Mouse (Mus musculus) forebrain, embryonic 16.5 days (tissue): ENCODE results near the gene Mybl2. TPM values are rescaled to one million over a fixed set of nuclear protein-coding genes. Genes with fewer than 3 reads are reported as not detected.

Source experiments
- ATAC-seq: fragments of 200-750 bp; cut with Nextera tagmentation; 2 replicates; pipeline ENCODE4 v1.8.0; 2017; ENCODE audit warnings: mild to moderate bottlenecking, moderate library complexity
- H3K27ac ChIP-seq: fragments of 300-500 bp; sonication (generic); 2 replicates; pipeline ENCODE4 v1.5.1; 2014; ENCODE audit warnings: low read length, control low read depth
- H3K27me3 ChIP-seq: fragments of 300-500 bp; sonication (generic); replicated peaks from 2 replicates; pipeline ENCODE4 v1.6.1; 2014; ENCODE audit warnings: low read length; ENCODE audit not compliant: control insufficient read depth, insufficient read depth
- H3K36me3 ChIP-seq: fragments of 300-500 bp; sonication (generic); 2 replicates; pipeline ENCODE4 v1.6.1; 2014; ENCODE audit not compliant: control insufficient read depth, insufficient read depth
- H3K4me1 ChIP-seq: fragments of 300-500 bp; sonication (generic); replicated peaks from 2 replicates; pipeline ENCODE4 v1.6.1; 2014; ENCODE audit warnings: low read length; ENCODE audit not compliant: control insufficient read depth, insufficient read depth
- H3K4me2 ChIP-seq: fragments of 300-500 bp; sonication (generic); 2 replicates; pipeline ENCODE4 v1.6.1; 2014; ENCODE audit warnings: mild to moderate bottlenecking, low read length, control low read depth
- H3K4me3 ChIP-seq: fragments of 300-500 bp; sonication (generic); replicated peaks from 2 replicates; pipeline ENCODE4 v1.5.1; 2014; ENCODE audit warnings: mild to moderate bottlenecking, low read length, control low read depth
- H3K9ac ChIP-seq: fragments of 300-500 bp; sonication (generic); replicated peaks from 2 replicates; pipeline ENCODE4 v1.6.1; 2014; ENCODE audit warnings: low read depth, low read length, control low read depth
- H3K9me3 ChIP-seq: fragments of 300-500 bp; sonication (generic); 2 replicates; pipeline ENCODE4 v1.6.1; 2016; ENCODE audit warnings: low read length; ENCODE audit not compliant: control insufficient read depth
- whole genome bisulfite sequencing: fragments of 180-500 bp; shearing (Covaris S2); extraction: QIAGEN DNeasy Blood & Tissue Kit; methylation state at CpG from one replicate; pipeline ENCODE4 v1.1.7; 2014; 5-methylcytosine and 5-hydroxymethylcytosine counted together
- microRNA-seq: library from miRNA; unstranded; fragments of <30 nt; microRNA quantifications from one replicate; pipeline ENCODE4, GENCODE M21; 2017
- polyA plus RNA-seq: library from polyadenylated mRNA; unstranded; fragments of >200 nt; fragmentation: Nextera tagmentation; extraction: Ambion mirVana; gene quantifications from 2 replicates; pipeline ENCODE4 v1.2.1, GENCODE M21; 2015

The Mybl2 gene
- polyA plus RNA-seq, 1 experiment from 2014 or later, result 9.9 TPM

DNA sequence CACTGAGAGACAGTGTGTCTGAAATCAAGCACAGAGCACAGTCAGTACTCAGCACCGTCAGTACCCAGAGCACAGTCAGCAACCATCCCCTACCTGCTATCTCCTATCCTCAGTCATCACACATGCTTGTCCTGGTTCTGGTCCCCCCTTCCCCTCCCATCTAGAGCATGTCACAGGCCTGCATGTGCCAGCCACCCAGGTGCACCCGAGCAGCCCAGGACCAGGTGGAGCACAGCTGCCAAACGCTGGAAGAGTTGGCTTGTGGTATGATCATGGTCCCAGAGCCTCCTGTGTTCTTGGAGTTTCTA lies 66.8 kb downstream of the Mybl2 start:
- Histone ChIP-seq H3K4me1 (peaks cover 4% of the 10 kb centered on the region; the same call in 1 of the 2 replicates), H3K9ac (no peak overlapping the region), H3K4me2 (no peak overlapping the region), H3K36me3 (no peaks in the 10 kb centered on the region), H3K4me3 (no peak overlapping the region), H3K27ac (no peak overlapping the region), H3K9me3 (no peaks in the 10 kb centered on the region), H3K27me3 (peaks cover 12% of the 10 kb centered on the region)
- ATAC-seq, result no peak
- WGBS, result 83% methylated on average over 3 of the region's 3 CpGs

DNA sequence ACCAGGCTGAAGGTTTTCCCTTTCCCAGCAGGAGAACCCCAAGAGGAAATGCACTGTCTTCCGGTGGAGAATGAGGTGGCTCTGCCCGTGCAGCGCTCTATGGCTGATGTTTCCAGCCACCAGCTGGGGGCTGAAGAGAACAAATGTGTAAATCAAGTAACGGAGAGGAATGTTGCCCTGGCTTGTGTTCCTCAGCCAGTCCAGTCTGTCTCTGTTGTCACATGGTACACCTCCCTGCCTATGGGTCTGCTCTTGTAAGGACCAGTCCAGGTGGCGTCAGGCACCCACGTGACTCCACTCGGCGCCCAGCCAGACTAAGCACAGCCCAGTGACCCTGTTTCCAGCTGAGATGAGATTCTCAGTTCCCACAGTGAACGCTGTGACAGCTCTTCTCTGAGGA lies 67.8 kb downstream of the Mybl2 start:
- H3K36me3 ChIP-seq, result no peaks in the 10 kb centered on the region
- peaks cover 12% of the 10 kb centered on the region for H3K27me3 ChIP-seq
- no peak overlapping the region for H3K4me3 ChIP-seq
- H3K4me2 ChIP-seq, result peak overlapping the region; percentile 25
- H3K4me1 ChIP-seq, result peaks cover 4% of the 10 kb centered on the region; the same call in 1 of the 2 replicates
- no peak overlapping the region for H3K9ac ChIP-seq
- peaks cover 1% of the 10 kb centered on the region; the same call in 1 of the 2 replicates for H3K9me3 ChIP-seq
- ATAC-seq, result peak; percentile 69
- 27% methylated on average over 9 of the region's 9 CpGs for WGBS
- H3K27ac ChIP-seq, result no peak overlapping the region

DNA sequence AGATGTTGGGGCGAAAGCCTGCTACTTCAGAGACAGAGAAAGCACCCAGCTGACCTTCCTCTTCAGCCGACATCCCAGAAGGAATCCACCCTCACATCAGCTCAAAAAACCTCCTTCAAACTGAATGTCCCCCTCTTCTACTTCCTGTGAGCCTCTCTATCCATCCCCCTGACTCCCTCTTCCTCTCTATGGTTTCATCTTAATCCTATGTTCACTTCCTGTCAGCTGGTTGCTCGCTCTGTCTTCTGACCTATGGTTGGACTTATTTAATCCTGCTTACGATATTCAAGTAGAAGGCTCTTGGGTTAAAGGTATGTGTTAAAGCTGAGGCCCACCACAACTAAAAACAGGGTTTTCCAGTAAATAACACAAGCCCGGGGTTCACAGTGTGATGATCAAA lies 69.0 kb downstream of the Mybl2 start:
- Histone ChIP-seq H3K27ac (no peak overlapping the region), H3K4me3 (no peak overlapping the region), H3K4me2 (no peak overlapping the region), H3K4me1 (peaks cover 4% of the 10 kb centered on the region; the same call in 1 of the 2 replicates), H3K36me3 (no peaks in the 10 kb centered on the region), H3K9ac (no peak overlapping the region), H3K27me3 (peaks cover 11% of the 10 kb centered on the region), H3K9me3 (peaks cover 3% of the 10 kb centered on the region; the same call in 1 of the 2 replicates)
- ATAC-seq, result no peak
- 89% methylated on average over 5 of the region's 5 CpGs for whole genome bisulfite sequencing

DNA sequence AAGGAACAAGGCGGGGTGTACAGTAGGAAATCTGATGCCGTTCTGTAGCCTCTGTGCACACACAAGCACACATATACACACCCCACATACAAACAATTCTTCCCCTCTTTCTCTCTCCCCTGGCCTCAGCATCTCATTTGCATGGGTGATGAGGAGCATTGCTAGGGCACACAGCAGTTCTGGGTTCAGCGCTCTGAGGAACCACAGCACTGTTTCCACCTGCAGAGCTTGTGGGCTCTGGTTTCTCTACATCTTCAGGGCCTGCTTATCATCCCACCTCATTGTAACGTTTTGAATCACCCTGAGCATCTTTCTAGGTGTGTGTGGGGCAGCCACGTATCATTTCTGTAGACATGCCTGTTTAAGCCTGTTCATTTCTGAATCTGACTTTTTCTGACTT lies 76.3 kb downstream of the Mybl2 start:
- Histone ChIP-seq H3K9me3 (peaks cover 3% of the 10 kb centered on the region; the same call in 1 of the 2 replicates), H3K4me2 (no peak overlapping the region), H3K9ac (no peak overlapping the region), H3K27ac (no peak overlapping the region), H3K27me3 (peaks cover 8% of the 10 kb centered on the region; the same call in 1 of the 2 replicates), H3K36me3 (no peaks in the 10 kb centered on the region), H3K4me1 (no peaks in the 10 kb centered on the region), H3K4me3 (no peak overlapping the region)
- no peak for ATAC-seq
- WGBS, result 76% methylated on average over 5 of the region's 5 CpGs

DNA sequence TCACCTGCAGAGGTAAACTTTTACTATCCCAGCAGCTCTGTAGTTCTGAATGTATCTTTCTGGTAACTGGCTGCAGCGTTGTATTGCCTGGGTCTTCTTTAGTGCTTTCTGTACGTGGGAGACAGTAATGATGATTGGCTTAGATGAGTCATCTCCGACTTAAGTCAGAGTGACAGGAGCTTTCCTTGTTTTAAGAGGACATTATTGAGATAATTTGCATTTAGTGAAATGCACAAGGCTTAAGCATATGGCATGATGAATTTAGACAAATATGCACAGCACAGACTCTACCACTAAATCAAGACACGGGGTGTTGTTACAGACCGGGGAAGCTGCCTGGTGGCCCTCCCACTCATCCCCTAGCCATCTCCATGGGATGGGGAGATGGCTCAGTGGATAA lies 77.8 kb downstream of the Mybl2 start:
- Histone ChIP-seq H3K4me2 (no peak overlapping the region), H3K36me3 (no peaks in the 10 kb centered on the region), H3K4me1 (no peaks in the 10 kb centered on the region), H3K9me3 (peaks cover 2% of the 10 kb centered on the region; the same call in 1 of the 2 replicates), H3K4me3 (no peak overlapping the region), H3K9ac (no peak overlapping the region), H3K27me3 (peaks cover 8% of the 10 kb centered on the region; the same call in 1 of the 2 replicates), H3K27ac (no peak overlapping the region)
- ATAC-seq, result no peak
- WGBS, result 72% methylated on average over 5 of the region's 5 CpGs

Small RNAs within 50 kb of the gene (microRNA-seq; reads per million reads assigned to microRNA genes)
- gene Gm22174 (not detected), gene Mir7003 (not detected)

Other genes starting within 250 kb of the Mybl2 start
- 155 and 168 TPM in 2 replicates for gene Srsf6, start 123.2 kb upstream of the Mybl2 start, polyA plus RNA-seq
- 0.96 and 2.1 TPM in 2 replicates for gene L3mbtl1, start 111.2 kb upstream of the Mybl2 start, polyA plus RNA-seq
- not detected in 2 replicates for gene Sgk2, start 67.4 kb upstream of the Mybl2 start, polyA plus RNA-seq
- gene Ift52, start 37.3 kb upstream of the Mybl2 start, polyA plus RNA-seq, result 38.0 and 38.1 TPM in 2 replicates
- not detected in 2 replicates for gene Gtsf1l, start 33.2 kb downstream of the Mybl2 start, polyA plus RNA-seq
- 17.6 and 22.9 TPM in 2 replicates for gene Tox2, start 148.4 kb downstream of the Mybl2 start, polyA plus RNA-seq